Comparison of ENCODE assay signal across 8 mouse cellular contexts in genomic region chr9:108280071-108280828, GRCm38 (mm10). TPM values are rescaled to one million over a fixed set of nuclear protein-coding genes. Genes with fewer than 3 reads are reported as not detected.
DNase-seq lines count a peak whose midpoint lies in the region; ATAC-seq and TF ChIP-seq lines count a peak whose summit lies in the region.

No protein-coding gene starts in this region.

- 0 out of 2 replicates have a peak overlapping the region, but pooled peaks have one; percentile 20 for H3K27ac ChIP-seq in midbrain, postnatal 0 days (ENCODE audit: low read depth, low read length)
- H3K27ac ChIP-seq in midbrain, embryonic 13.5 days, result no peak overlapping the region
- H3K27ac ChIP-seq in heart, adult 2 months, result peak overlapping the region; percentile 92
- peak overlapping the region; percentile 67 for H3K27ac ChIP-seq in kidney, embryonic 16.5 days (ENCODE audit: low read length)
- H3K27ac ChIP-seq in small intestine, adult 2 months (ENCODE audit: insufficient read depth, low read depth, low read length), result peak overlapping the region; percentile 40

- no peak overlapping the region for H3K9ac ChIP-seq in midbrain, postnatal 0 days (replicated peaks; ENCODE audit: low read length, poor library complexity, severe bottlenecking)
- no peak overlapping the region for H3K9ac ChIP-seq in midbrain, embryonic 13.5 days (replicated peaks)
- peak overlapping the region; percentile 54 for H3K9ac ChIP-seq in heart, adult 2 months (ENCODE audit: low read depth, low read length)
- H3K9ac ChIP-seq in kidney, embryonic 16.5 days (replicated peaks; ENCODE audit: low read length), result no peak overlapping the region; the same call in 1 of the 2 replicates

- intact Hi-C loops in heart, adult 2 months (cut with DNase I), result loop anchor here (2.0 to 5.0 kb wide), 3 partner anchors 17 to 143 kb away; partner anchors contain the start of gene Dag1

- TF ChIP-seq POLR2A in heart, adult 2 months (IDR thresholded peaks at IDR 0.05; ENCODE audit: insufficient read depth, low read depth, low read length), result peak; percentile 60
- no peak for TF ChIP-seq POLR2A in small intestine, adult 2 months (IDR thresholded peaks at IDR 0.05; ENCODE audit: low read depth, low read length)

- H3K4me3 ChIP-seq in midbrain, postnatal 0 days (ENCODE audit: low read depth, low read length), result no peak overlapping the region
- no peak overlapping the region for H3K4me3 ChIP-seq in midbrain, embryonic 13.5 days (replicated peaks)
- peak overlapping the region; percentile 26; the same call in 1 of the 2 replicates for H3K4me3 ChIP-seq in heart, adult 2 months
- H3K4me3 ChIP-seq in kidney, embryonic 16.5 days (ENCODE audit: low read length), result no peak overlapping the region
- H3K4me3 ChIP-seq in small intestine, adult 2 months (ENCODE audit: low read depth, low read length), result no peak overlapping the region

- no peak for TF ChIP-seq CTCF in midbrain, postnatal 0 days (IDR thresholded peaks at IDR 0.05)
- TF ChIP-seq CTCF in heart, adult 2 months (IDR thresholded peaks at IDR 0.05), result peak; percentile 33; the same call in 1 of the 2 replicates
- TF ChIP-seq CTCF in small intestine, adult 2 months (IDR thresholded peaks at IDR 0.05; ENCODE audit: extremely low read depth, insufficient read length, insufficient replicate concordance, low read depth, low read length), result no peak

- WGBS in midbrain, postnatal 0 days, result 38% methylated on average over 8 of the region's 8 CpGs
- WGBS in midbrain, embryonic 13.5 days, result 56% methylated on average over 8 of the region's 8 CpGs
- WGBS in heart, adult 2 months, result 12% methylated on average over 8 of the region's 8 CpGs
- WGBS in kidney, embryonic 16.5 days, result 39% methylated on average over 8 of the region's 8 CpGs
- WGBS in small intestine, adult 2 months, result 23% methylated on average over 8 of the region's 8 CpGs

- H3K36me3 ChIP-seq in midbrain, postnatal 0 days (ENCODE audit: insufficient read depth, low read length), result no peaks in the 10 kb centered on the region
- no peaks in the 10 kb centered on the region for H3K36me3 ChIP-seq in midbrain, embryonic 13.5 days
- H3K36me3 ChIP-seq in heart, adult 2 months (ENCODE audit: control insufficient read depth, insufficient read depth, low read length), result no peaks in the 10 kb centered on the region; the same call in 1 of the 2 replicates
- no peaks in the 10 kb centered on the region for H3K36me3 ChIP-seq in kidney, embryonic 16.5 days (ENCODE audit: insufficient read depth, low read length)
- H3K36me3 ChIP-seq in small intestine, adult 2 months (ENCODE audit: control insufficient read depth, insufficient read depth, low read length), result no peaks in the 10 kb centered on the region

- ATAC-seq in midbrain, postnatal 0 days (ENCODE audit: low FRiP score), result no peak
- no peak for ATAC-seq in midbrain, embryonic 13.5 days
- peak; percentile 72 for ATAC-seq in kidney, embryonic 16.5 days (ENCODE audit: low FRiP score, low TSS enrichment)

- peak; percentile 66 for DNase-seq in midbrain, postnatal 0 days (ENCODE audit: low spot score)
- DNase-seq in heart, adult 2 months, result peak; percentile 89 to 91
- DNase-seq in right cerebral cortex, postnatal 4 days, result no peak
- no peak for DNase-seq in yolk sac, embryonic 10.5 days (ENCODE audit: low spot score)
- DNase-seq in right cerebral cortex, postnatal 25 days, result no peak

- no peak overlapping the region for H3K4me2 ChIP-seq in midbrain, postnatal 0 days (ENCODE audit: low read depth, low read length, poor library complexity, severe bottlenecking)
- H3K4me2 ChIP-seq in midbrain, embryonic 13.5 days (replicated peaks), result no peak overlapping the region
- H3K4me2 ChIP-seq in kidney, embryonic 16.5 days (replicated peaks; ENCODE audit: low read depth, low read length), result no peak overlapping the region

- H3K79me2 ChIP-seq in heart, adult 2 months (replicated peaks; ENCODE audit: control insufficient read depth, insufficient read depth, low read length), result no peaks in the 10 kb centered on the region

- H3K4me1 ChIP-seq in midbrain, postnatal 0 days (ENCODE audit: insufficient read depth, low read length), result no peaks in the 10 kb centered on the region
- no peaks in the 10 kb centered on the region for H3K4me1 ChIP-seq in midbrain, embryonic 13.5 days (replicated peaks)
- H3K4me1 ChIP-seq in heart, adult 2 months (ENCODE audit: control insufficient read depth, insufficient read depth, low read length), result peaks cover 8% of the 10 kb centered on the region
- H3K4me1 ChIP-seq in kidney, embryonic 16.5 days (ENCODE audit: insufficient read depth, low read length), result peaks cover 4% of the 10 kb centered on the region; the same call in 1 of the 2 replicates
- peaks cover 2% of the 10 kb centered on the region; the same call in 1 of the 2 replicates for H3K4me1 ChIP-seq in small intestine, adult 2 months (ENCODE audit: control insufficient read depth, insufficient read depth, insufficient read length, low read length)

- no peaks in the 10 kb centered on the region for H3K9me3 ChIP-seq in midbrain, postnatal 0 days (ENCODE audit: low read length)
- H3K9me3 ChIP-seq in midbrain, embryonic 13.5 days, result no peaks in the 10 kb centered on the region
- H3K9me3 ChIP-seq in kidney, embryonic 16.5 days (ENCODE audit: low read length), result no peaks in the 10 kb centered on the region

- no peaks in the 10 kb centered on the region for H3K27me3 ChIP-seq in midbrain, postnatal 0 days (ENCODE audit: insufficient read depth, low read length)
- no peaks in the 10 kb centered on the region for H3K27me3 ChIP-seq in midbrain, embryonic 13.5 days
- H3K27me3 ChIP-seq in heart, adult 2 months (ENCODE audit: control insufficient read depth, insufficient read depth, low read length), result no peaks in the 10 kb centered on the region
- H3K27me3 ChIP-seq in kidney, embryonic 16.5 days (ENCODE audit: insufficient read depth, low read length), result no peaks in the 10 kb centered on the region
- H3K27me3 ChIP-seq in small intestine, adult 2 months (ENCODE audit: control insufficient read depth, insufficient read depth, low read length), result no peaks in the 10 kb centered on the region

- peak; percentile 67 for TF ChIP-seq EP300 in heart, adult 2 months (IDR thresholded peaks at IDR 0.05; ENCODE audit: insufficient read depth, low read depth, low read length)

RNA-seq across cellular contexts. Expression of gene Nicn1, which starts 10.0 kb away (rescaled TPM):
- total RNA-seq in midbrain, postnatal 0 days (2014; rRNA removed), result 80.7 and 107 TPM in 2 replicates
- 122 and 142 TPM in 2 replicates for polyA plus RNA-seq in midbrain, postnatal 0 days (2015; fragmentation: Nextera tagmentation; extraction: Ambion mirVana)
- 118 TPM in 2 replicates for polyA plus RNA-seq in midbrain, embryonic 13.5 days (2015; fragmentation: Nextera tagmentation; extraction: Ambion mirVana)
- total RNA-seq in heart, adult 2 months (2021), result 10 to 100 TPM; 21.0 to 21.5 TPM
- polyA plus RNA-seq in heart, adult 2 months (2012; rRNA removed), result 24.1 and 37.1 TPM in 2 replicates
- 37.2 and 45.5 TPM in 2 replicates for polyA plus RNA-seq in kidney, embryonic 16.5 days (2015; fragmentation: Nextera tagmentation; extraction: Ambion mirVana)
- 2.9 and 3.9 TPM in 2 replicates for polyA plus RNA-seq in small intestine, adult 2 months (2012; rRNA removed)

RNA-seq across cellular contexts. Expression of gene Amt, which starts 16.4 kb away (rescaled TPM):
- total RNA-seq in midbrain, postnatal 0 days (2014; rRNA removed), result 27.7 and 30.2 TPM in 2 replicates
- polyA plus RNA-seq in midbrain, postnatal 0 days (2015; fragmentation: Nextera tagmentation; extraction: Ambion mirVana), result 28.1 and 30.9 TPM in 2 replicates
- 33.6 and 35.5 TPM in 2 replicates for polyA plus RNA-seq in midbrain, embryonic 13.5 days (2015; fragmentation: Nextera tagmentation; extraction: Ambion mirVana)
- total RNA-seq in heart, adult 2 months (2021), result 1 to 10 TPM; 4.0 to 4.6 TPM
- polyA plus RNA-seq in heart, adult 2 months (2012; rRNA removed), result 4.8 and 9.2 TPM in 2 replicates
- 40.8 and 43.7 TPM in 2 replicates for polyA plus RNA-seq in kidney, embryonic 16.5 days (2015; fragmentation: Nextera tagmentation; extraction: Ambion mirVana)
- polyA plus RNA-seq in small intestine, adult 2 months (2012; rRNA removed), result 1.4 and 1.9 TPM in 2 replicates

RNA-seq across cellular contexts. Expression of gene Dag1, which starts 16.5 kb away (rescaled TPM):
- total RNA-seq in midbrain, postnatal 0 days (2014; rRNA removed), result 126 and 141 TPM in 2 replicates
- polyA plus RNA-seq in midbrain, postnatal 0 days (2015; fragmentation: Nextera tagmentation; extraction: Ambion mirVana), result 78.7 and 79.7 TPM in 2 replicates
- polyA plus RNA-seq in midbrain, embryonic 13.5 days (2015; fragmentation: Nextera tagmentation; extraction: Ambion mirVana), result 50.5 and 57.8 TPM in 2 replicates
- total RNA-seq in heart, adult 2 months (2021), result 100 to 1,000 TPM; 305 to 347 TPM
- 124 and 157 TPM in 2 replicates for polyA plus RNA-seq in heart, adult 2 months (2012; rRNA removed)
- polyA plus RNA-seq in kidney, embryonic 16.5 days (2015; fragmentation: Nextera tagmentation; extraction: Ambion mirVana), result 163 and 182 TPM in 2 replicates
- polyA plus RNA-seq in small intestine, adult 2 months (2012; rRNA removed), result 31.2 and 52.1 TPM in 2 replicates

RNA-seq across cellular contexts. Expression of gene Rhoa, which starts 25.7 kb away (rescaled TPM):
- 120 and 124 TPM in 2 replicates for total RNA-seq in midbrain, postnatal 0 days (2014; rRNA removed)
- 242 and 252 TPM in 2 replicates for polyA plus RNA-seq in midbrain, postnatal 0 days (2015; fragmentation: Nextera tagmentation; extraction: Ambion mirVana)
- 288 and 306 TPM in 2 replicates for polyA plus RNA-seq in midbrain, embryonic 13.5 days (2015; fragmentation: Nextera tagmentation; extraction: Ambion mirVana)
- 100 to 1,000 TPM; 216 to 234 TPM for total RNA-seq in heart, adult 2 months (2021)
- 110 and 266 TPM in 2 replicates for polyA plus RNA-seq in heart, adult 2 months (2012; rRNA removed)
- 495 and 508 TPM in 2 replicates for polyA plus RNA-seq in kidney, embryonic 16.5 days (2015; fragmentation: Nextera tagmentation; extraction: Ambion mirVana)
- polyA plus RNA-seq in small intestine, adult 2 months (2012; rRNA removed), result 30.5 and 70.2 TPM in 2 replicates

RNA-seq across cellular contexts. Expression of gene Tcta, which starts 25.7 kb away (rescaled TPM):
- total RNA-seq in midbrain, postnatal 0 days (2014; rRNA removed), result 59.8 and 61.2 TPM in 2 replicates
- 76.3 and 79.8 TPM in 2 replicates for polyA plus RNA-seq in midbrain, postnatal 0 days (2015; fragmentation: Nextera tagmentation; extraction: Ambion mirVana)
- 52.6 and 57.5 TPM in 2 replicates for polyA plus RNA-seq in midbrain, embryonic 13.5 days (2015; fragmentation: Nextera tagmentation; extraction: Ambion mirVana)
- total RNA-seq in heart, adult 2 months (2021), result 10 to 100 TPM; 50.5 to 52.8 TPM
- 64.8 and 82.4 TPM in 2 replicates for polyA plus RNA-seq in heart, adult 2 months (2012; rRNA removed)
- 34.9 and 38.9 TPM in 2 replicates for polyA plus RNA-seq in kidney, embryonic 16.5 days (2015; fragmentation: Nextera tagmentation; extraction: Ambion mirVana)
- 19.0 and 36.7 TPM in 2 replicates for polyA plus RNA-seq in small intestine, adult 2 months (2012; rRNA removed)

Comparison
In these comparisons a context has a peak if more than half of its experiments do, and no peak if none do; other contexts are left out.
1. DNase-seq: peak in midbrain, postnatal 0 days (single experiment) and heart, adult 2 months (2 of 2); none in right cerebral cortex, postnatal 4 days (single experiment), yolk sac, embryonic 10.5 days (single experiment) and right cerebral cortex, postnatal 25 days (single experiment).